Mouse (Mus musculus) naive thymus-derived CD4-positive, alpha-beta T cell, adult 2 months (primary cell): ENCODE results near the gene Sf3a3.

Experiments used
- DNase-seq: peaks from one replicate; pipeline ENCODE4 v3.0.0-alpha.2; 2011; ENCODE audit warnings: low read depth

The Sf3a3 gene

DNA sequence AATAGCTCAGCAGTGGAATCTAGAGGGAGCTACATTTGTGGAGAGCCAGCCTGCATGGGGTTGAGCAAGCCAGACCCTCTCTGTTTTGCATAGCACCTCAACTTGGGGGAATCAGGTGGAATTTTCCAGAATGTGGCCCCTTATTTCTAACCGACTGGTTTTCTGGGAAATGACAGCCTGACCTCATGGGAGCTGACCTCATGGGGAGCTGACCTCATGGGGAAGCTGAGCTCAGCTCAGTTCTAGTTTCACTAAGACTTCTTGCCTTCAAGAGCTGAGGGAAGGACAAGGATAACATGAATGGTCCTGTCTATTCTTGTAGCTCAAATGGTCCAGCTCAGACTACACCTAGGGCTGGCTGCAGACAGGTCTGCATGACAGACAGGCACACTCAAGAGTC, 24.2 kb downstream of the Sf3a3 start:
- DNase-seq: no peak

GRCm38 (mm10) chr4:124741376-124742343, 27.1 kb downstream of the Sf3a3 start, which contains the start of gene Inpp5b:
Inpp5b (plus strand) TSS chr4:124741850.
- peak; percentile 57 for DNase-seq

GRCm38 (mm10) chr4:124742839-124743238, 28.3 kb downstream of the Sf3a3 start:
- DNase-seq: no peak

DNA sequence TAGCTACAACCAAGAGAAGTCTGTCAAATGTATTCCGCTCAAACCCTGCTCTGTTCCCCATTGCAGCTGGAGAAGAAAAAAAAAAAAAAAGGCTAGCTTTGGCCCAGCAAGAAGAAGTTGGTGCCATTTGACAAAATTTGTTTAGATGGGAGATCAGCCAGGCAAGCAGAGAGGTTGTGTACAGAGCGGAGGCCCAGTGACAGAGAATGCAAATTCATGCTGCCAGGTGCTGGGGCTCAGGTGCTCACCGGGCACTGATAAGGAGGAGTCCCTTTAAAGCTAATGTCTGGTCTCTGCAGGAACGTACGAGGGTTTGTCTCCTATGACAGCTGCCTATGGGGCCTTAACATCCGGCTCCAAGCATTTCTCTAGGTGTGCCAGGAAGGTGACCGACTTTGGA, 32.0 kb downstream of the Sf3a3 start:
- no peak for DNase-seq

- DNase-seq: no peak
Measured at GRCm38 (mm10) chr4:124747851-124748250, 33.3 kb downstream of the Sf3a3 start.

GRCm38 (mm10) chr4:124751300-124752250, 37.0 kb downstream of the Sf3a3 start:
- DNase-seq: peak; percentile 95

DNA sequence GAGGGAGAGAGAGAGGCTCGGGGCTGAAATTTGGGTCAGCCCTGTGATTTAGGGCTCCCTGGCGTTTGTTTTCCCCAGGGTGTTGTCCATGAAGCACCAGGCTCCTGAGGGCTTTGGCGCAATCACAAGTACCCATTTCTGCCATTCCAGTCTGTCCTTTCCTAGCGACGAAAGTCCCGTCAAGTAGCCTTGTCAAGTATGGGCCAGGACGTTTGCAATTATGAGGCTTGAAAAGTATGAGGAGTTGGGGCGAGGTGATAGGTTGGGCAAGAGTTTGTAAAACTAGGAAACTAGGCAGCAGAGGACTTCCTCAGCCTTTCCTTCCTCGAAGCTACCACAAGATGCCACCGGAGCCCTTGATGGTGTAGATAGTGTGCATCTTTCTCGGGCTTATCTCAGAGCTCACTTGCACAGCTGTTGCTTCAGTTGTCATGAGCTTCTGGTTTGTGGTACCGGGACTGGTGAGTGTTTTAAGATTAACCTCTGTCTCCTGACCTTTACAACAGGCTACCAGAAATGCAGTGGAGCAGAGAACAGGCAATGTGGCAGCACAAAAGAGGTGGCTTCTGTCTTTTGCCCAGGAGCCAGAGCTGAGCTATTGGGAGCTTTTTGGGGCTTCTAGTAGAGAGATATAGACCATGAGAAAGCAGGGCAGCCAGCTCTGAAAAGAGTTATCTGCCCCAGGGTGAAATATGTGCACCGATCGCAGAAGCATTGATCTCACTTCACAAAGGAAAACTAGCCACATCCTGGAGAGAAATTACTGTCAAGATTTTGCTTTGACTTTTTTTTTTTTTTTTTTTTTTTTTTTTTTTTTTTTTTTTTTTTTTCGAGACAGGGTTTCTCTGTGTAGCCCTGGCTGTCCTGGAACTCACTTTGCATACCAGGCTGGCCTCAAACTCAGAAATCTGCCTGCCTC, 38.0 kb downstream of the Sf3a3 start:
- peak; percentile 82 for DNase-seq

GRCm38 (mm10) chr4:124755526-124755925, 41.0 kb downstream of the Sf3a3 start:
- DNase-seq: peak; percentile 49

DNA sequence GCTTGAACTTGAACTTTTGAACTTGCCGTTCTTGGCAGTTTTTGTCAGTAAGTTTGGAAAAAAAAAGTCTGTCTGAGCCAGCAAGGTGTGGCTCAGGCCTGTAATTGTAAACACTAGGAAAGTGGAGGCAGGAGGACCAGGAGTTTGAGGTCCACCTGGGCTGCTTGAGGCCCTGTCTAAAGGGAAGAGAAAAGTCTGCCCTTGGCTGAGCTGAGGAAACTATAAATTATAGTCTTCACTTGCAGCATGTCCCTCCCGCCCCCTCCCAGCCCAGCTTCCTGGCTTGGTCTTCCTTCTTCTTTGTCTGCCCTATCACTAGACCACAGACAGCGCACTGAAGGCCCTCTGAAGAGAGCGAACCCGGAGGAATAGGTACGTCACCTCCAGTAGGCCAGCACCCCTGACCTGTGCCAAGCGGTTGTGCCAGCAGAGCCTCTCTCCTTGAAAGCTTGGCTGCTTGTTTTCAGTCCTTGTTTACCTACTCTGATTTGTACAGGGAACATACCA, 44.8 kb downstream of the Sf3a3 start:
- peak; percentile 61 for DNase-seq

DNA sequence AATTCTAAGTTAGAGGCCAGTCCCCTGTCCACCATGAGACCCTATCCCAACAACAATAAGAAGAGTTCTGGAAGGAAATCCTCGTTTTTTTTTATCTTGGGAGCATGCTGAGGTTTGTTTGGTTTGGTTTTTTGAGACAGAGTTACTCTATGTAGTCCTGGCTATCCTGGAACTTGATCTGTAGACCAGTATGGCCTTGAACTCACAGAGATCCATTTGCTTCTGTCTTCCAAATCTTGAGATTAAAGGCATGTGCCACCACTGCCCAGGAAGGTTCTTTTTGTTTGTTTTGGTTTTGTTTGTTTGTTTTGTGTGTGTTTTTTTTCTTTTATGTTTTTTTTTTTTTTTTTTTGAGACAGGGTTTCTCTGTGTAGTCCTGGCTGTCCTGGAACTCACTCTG, 46.6 kb downstream of the Sf3a3 start:
- no peak for DNase-seq

- no peak for DNase-seq
Measured at GRCm38 (mm10) chr4:124762858-124763452, 48.4 kb downstream of the Sf3a3 start.

GRCm38 (mm10) chr4:124765802-124766565, 51.4 kb downstream of the Sf3a3 start:
- DNase-seq: no peak

DNA sequence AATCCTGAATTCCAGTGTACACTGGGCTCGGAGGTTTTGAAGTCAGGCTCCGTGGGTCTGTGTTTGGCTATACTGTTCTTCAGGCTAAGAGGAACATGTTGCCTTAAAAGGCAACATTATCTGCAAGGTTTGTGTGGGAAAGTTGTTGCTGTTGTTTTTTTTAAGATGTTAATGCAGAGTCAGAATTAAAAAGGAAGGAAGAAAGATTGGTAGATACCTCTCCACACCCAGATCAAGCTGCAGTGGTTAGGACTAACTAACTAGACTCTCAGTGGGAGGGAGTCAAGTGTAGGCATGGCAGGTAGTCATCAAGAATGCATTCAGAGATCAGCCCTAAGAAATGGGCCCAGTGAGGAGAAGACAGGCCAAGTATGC, 52.0 kb downstream of the Sf3a3 start:
- DNase-seq: no peak

- no peak for DNase-seq
Measured at GRCm38 (mm10) chr4:124768963-124769591, 54.5 kb downstream of the Sf3a3 start.

DNA sequence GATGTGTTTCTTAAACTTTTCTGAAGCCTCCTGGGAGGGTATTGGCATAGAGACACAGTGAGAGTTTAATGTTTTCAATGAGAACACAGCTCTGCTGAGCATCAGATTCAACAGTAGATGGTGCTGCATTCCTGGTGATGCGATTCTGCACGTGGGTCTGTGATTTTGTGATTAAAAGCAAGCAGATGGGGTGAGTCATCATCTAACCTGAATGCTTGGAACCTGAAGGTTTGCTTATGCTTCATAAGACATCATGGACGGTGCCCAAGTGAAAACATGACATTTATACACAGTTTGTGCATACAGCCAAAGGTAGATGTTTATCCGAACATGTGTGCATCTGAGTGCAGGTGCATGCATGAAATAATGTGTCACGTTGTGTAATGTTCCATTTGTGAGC, 56.0 kb downstream of the Sf3a3 start:
- no peak for DNase-seq

- no peak for DNase-seq
Measured at GRCm38 (mm10) chr4:124772125-124772524, 57.5 kb downstream of the Sf3a3 start.

DNA sequence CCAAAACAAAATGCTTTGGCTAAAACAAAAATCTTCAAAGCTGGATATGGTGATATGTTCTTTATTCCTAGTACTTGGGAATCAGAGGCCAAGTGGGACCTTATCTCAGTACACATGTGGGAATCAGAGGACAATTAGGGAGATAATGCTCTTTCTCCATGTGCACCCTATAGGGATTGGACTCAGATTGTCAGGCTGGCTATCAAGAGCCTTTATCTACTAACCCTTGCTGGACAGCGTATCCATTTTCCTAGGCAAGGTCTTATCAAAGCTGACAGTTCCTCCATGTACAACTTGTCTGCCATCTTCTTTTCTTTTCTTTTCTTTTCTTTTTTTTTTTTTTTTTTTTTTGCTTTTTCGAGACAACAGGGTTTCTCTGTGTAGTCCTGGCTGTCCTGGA, 58.9 kb downstream of the Sf3a3 start:
- no peak for DNase-seq

DNA sequence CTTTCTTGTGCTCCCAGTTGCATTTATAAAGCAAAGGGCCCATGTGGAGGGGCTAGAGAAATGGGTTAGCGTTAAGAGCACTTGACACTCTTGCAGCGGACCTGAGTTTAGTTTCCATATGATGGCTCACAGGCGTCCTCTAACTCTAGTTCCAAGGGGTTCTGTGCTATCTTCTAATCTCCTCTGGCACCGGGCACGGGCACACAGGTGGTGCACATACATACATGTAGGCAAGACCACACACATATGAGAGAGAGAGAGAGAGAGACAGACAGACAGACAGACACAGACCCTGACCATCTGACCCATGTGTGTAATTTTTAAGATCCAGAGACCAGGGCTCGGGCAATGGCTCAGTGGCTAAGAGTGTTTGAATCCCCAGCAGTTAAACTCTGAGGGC, 59.4 kb downstream of the Sf3a3 start:
- DNase-seq: no peak

DNA sequence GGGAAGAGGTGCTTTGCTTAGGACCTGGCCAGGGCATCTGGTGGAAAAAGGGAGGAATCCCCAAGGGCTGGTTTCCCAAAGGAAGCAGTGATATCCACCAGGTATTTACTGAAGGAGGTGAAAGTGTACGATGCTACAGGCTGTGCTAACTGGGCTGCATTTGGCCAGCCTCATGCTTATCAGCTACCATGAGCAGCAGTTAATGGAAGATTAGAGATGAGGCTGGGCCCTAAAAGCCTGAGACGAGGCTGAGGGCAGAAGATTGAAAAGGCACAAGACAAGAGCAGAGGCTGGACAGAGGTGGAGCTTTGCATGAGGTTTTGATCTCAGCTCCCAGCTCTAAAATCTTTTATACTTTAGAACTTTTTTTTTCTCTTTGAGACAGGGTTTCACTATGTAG, 59.9 kb downstream of the Sf3a3 start:
- DNase-seq: no peak

- no peak for DNase-seq
Measured at GRCm38 (mm10) chr4:124781361-124781760, 66.8 kb downstream of the Sf3a3 start.
